Mouse (Mus musculus): ENCODE measurements around the gene Unc45a.

Gene Unc45a

GRCm38 (mm10) chr7:80368009-80368408 is 27.2 kb upstream of the Unc45a start:
- no peak for DNase-seq (ENCODE audit: low read depth, low spot score)

DNA sequence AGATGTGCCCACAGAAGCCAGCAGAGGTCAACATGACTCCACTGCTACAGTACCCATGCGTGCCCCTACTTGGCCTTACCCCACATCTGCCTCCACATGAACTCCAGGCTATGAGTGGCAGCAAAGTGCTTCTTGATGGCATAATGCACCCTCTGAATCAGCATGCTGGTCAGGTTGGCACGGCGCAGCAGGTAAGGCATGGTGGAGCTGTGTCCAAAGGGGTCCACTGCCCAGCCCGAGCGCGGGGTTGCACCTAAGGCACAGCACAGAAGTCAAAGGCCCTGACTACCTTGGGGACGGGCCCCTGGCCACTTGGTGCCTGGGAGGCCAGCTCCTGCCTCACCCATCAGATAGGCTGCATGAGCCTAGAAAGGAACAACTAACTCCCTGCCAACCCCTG is 26.4 kb upstream of the Unc45a start:
- no peak for DNase-seq (ENCODE audit: low read depth, low spot score)

DNA sequence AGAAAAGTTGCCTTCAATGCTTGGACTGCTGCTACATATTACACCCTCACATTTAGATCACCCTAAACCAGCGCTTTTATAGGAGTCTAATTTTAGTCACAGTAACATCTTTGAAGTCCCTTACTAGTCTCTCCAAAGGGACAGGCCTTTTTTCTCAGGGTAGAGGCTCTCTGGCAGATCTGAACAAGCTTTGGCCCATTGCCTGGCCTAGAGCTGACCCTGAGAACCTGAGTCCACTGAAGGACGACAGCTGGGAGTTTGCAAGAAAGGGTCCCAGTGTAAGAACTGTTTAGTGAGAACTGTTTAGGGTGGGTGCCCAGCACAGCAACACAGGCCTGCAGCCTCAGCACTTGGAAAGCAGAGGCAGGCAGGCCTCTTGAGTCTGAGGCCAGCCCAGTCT is 25.0 kb upstream of the Unc45a start:
- DNase-seq (ENCODE audit: low read depth, low spot score) = peak; percentile 53

GRCm38 (mm10) chr7:80360435-80360834 is 19.6 kb upstream of the Unc45a start:
- DNase-seq (ENCODE audit: low read depth, low spot score) = no peak

- DNase-seq (ENCODE audit: low read depth, low spot score) = no peak
Measured at GRCm38 (mm10) chr7:80358039-80358438, 17.2 kb upstream of the Unc45a start.

DNA sequence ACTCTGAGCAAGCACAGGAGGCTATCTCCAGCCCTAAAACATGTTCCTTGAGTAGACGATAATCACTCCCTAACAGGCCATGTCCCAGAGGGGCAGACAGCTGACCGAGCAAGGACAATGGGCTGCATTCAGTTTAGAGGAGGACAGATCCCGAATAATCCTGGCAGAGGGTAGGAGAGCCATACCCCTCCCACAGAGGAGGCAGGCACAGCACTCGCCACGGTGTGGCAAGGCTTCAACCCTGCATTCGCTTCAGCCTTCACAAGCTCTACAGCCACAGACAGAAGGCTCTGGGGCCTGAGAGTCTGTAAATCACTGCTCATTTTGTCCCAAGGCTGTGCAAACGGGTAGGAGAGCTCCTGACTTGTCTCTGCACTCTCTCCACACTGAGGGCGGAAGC is 16.4 kb upstream of the Unc45a start:
- no peak for DNase-seq (ENCODE audit: low read depth, low spot score)

- no peak for DNase-seq (ENCODE audit: low read depth, low spot score)
Measured at GRCm38 (mm10) chr7:80356351-80356750, 15.5 kb upstream of the Unc45a start.

DNA sequence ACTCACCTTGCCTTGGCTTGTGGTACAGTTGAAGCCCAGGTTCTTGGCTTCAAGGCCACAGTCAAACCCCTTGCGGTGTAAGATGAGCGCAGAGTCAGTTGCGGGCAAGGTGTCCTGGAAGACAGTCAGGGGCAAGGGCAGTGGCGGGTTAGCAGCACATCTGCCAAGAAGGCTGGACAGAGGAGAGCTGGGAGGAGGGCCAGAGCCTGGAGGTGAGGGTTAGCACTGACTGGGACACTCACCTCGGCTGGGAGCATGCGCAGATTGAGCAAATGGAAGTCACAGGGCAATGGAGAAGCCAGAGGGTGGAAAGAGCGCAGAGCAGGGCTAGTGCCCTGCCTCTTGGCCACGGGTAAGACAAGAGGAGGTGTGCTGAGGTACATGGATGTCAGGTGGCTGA is 12.1 kb upstream of the Unc45a start:
- peak; percentile 90 for DNase-seq (ENCODE audit: low read depth, low spot score)

DNA sequence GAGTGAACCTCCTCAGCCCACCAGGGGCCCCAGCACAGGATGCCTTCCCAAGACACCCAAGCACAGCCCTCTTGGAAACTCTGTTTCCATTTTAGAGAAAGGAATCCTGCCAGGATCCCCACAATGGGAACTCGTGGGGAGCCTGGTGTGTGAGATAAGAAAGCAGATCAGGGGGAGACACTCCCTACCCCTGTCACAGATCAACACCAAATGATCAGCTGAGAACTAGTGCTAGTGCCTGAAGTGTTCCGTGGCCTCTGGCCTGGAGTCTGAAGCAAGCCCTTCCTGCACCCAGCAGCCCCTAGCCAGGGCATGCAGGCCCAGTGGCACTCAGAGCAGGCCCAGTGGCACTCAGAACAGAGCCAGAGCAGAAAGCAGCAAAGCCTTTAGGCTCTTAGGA is 10.0 kb upstream of the Unc45a start:
- no peak for DNase-seq (ENCODE audit: low read depth, low spot score)

- DNase-seq (ENCODE audit: low read depth, low spot score) = no peak
Measured at GRCm38 (mm10) chr7:80347670-80348586, 7.1 kb upstream of the Unc45a start.

DNA sequence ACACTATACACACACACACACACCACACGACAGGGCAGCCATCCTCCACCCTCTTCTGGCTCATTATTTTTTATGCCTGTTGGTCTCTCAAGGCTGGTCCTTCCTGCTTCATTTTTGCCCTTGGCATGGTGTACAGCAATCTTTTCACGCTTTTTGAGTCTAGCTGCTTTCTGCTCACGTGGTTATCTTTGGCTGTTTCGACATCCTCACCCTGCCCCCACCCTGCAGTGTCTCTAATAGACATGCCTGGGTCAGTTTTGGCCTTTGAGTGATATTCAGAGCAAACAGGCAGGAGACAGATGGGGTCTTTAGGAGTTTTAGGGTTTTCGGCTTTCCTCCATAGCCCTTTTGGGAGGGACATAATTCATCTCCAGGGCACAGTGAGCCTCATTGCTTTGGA is 6.0 kb upstream of the Unc45a start:
- no peak for DNase-seq (ENCODE audit: low read depth, low spot score)

DNA sequence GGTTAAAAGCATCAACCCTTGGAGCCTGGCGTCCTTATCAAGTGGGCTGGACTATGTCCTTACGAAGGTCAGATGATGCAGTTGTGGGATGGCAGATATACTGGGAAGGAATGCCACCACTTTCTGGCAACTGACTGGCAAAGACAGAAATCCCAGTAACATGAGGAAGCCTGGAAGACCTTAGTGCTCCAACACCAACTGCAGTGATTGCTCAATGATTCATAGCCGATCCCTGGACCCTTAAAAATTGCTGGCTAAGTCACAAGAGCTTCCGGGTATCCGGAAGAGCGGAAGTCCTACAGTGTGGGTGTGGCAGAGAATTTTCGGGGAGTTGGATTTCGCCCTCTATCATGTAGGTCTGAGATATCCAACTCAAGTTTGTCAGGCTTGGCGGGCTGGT is 5.4 kb upstream of the Unc45a start:
- no peak for DNase-seq (ENCODE audit: low read depth, low spot score)

- no peak for DNase-seq (ENCODE audit: low read depth, low spot score)
Measured at GRCm38 (mm10) chr7:80343270-80344018, 2.6 kb upstream of the Unc45a start.

GRCm38 (mm10) chr7:80342858-80343257 is 2.1 kb upstream of the Unc45a start, which contains the start of gene Hddc3:
Hddc3 (plus strand) TSS chr7:80343104.
- DNase-seq (ENCODE audit: low read depth, low spot score) = peak; percentile 86

DNA sequence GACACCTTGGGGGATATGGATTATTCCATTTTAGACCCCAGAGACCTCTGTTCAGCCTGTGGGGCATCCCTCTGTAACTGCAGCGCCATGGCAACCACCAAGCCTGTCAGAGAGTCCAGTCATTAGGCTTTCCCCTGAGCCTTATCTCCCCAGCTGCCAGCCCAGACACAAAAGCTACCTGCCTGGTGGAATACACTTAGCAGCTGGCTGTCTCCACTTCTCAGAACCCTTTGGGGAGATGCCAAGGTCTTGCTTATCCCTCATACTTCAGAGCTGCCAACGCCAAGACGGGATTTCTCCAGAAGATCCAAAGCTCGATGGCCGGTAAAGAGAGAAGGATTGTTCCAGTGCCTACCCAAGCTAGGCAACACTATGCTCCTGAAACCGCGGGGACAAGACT is 988 bp upstream of the Unc45a start:
- no peak for DNase-seq (ENCODE audit: low read depth, low spot score)

GRCm38 (mm10) chr7:80339793-80340628 is 794 bp downstream of the Unc45a start:
- peak; percentile 98 for DNase-seq (ENCODE audit: low read depth, low spot score)

- DNase-seq (ENCODE audit: low read depth, low spot score) = no peak
Measured at GRCm38 (mm10) chr7:80339371-80339770, 1.4 kb downstream of the Unc45a start.

GRCm38 (mm10) chr7:80336932-80337331 is 3.9 kb downstream of the Unc45a start:
- no peak for DNase-seq (ENCODE audit: low read depth, low spot score)

DNA sequence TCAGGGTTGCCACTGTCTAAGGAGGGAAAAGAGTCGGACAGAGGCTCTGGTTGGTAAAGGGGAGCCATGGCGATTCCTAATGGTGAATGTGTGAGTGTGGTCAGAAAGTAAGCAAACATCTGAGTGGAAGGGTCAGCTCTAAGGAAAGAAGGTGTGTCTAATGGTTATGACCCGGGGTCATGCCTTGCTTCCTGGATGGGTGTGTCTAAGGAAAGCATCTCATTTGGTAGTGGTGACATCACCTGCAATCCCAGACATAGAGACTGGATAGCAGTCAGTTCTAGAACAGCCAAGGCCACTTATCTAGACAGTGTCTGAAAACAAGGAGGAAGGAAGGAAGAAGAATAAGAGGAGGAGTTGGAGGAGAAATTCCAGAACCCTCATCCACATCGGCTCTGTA is 6.0 kb downstream of the Unc45a start:
- no peak for DNase-seq (ENCODE audit: low read depth, low spot score)

DNA sequence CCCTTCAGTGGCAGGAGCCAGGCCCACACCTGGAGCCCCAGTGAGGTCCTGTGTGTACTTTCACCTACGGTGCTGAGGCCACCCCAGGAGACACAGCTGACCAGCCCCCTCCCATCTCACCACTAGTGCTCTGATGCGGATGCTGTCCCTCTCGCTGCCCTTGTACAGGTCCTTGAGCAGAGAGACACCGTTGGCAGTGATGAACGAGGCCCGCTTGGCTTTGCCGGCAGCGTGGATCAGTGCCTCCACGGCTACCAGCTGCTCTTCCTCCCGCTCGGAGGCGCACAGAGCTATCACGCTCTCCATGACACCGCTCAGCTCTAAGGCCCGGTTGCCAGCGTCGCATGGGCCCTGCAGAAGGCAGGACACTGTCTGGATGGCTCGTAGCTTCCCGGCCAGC is 9.4 kb downstream of the Unc45a start:
- no peak for DNase-seq (ENCODE audit: low read depth, low spot score)

GRCm38 (mm10) chr7:80330278-80330677 is 10.5 kb downstream of the Unc45a start:
- no peak for DNase-seq (ENCODE audit: low read depth, low spot score)

- DNase-seq (ENCODE audit: low read depth, low spot score) = no peak
Measured at GRCm38 (mm10) chr7:80326076-80326475, 14.7 kb downstream of the Unc45a start.
